Mouse (Mus musculus): ENCODE measurements around the gene F10. TPM values are rescaled to one million over a fixed set of nuclear protein-coding genes. Genes with fewer than 3 reads are reported as not detected.
"Not testable (repeated sequence)": the region's sequence is repeated elsewhere in the genome, so short reads cannot be mapped to it uniquely, and the experiment has no call there.

Gene F10
- total RNA-seq, 1 experiment from 2014 or later, result 1.1 TPM

DNA sequence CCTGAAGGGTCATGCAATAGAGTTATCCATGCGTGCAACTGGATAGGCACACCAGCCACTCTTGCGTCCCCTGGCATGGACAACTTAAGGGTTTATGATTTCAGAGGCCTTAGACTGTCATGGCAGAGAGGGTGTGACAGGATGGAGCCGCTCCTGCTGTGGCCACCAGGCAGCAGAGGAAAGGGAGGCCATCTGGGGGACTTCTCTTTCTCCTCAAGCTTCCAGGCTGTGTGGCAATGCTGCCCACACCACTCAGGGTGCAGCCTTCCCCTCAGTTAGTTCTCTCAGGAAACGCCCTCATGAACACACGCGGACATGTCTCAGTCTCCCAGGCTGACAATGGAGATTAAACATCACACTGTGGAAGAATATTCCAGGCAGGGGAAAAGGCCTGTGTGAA, 1.9 kb downstream of the F10 start:
- peak; percentile 35 to 59; a peak in 2 of 4 replicates for ATAC-seq (replicated peaks in 1 of 2; ENCODE audit: insufficient read depth in 1 of 2, low FRiP score in 2 of 2, low TSS enrichment in 1 of 2, low read depth in 1 of 2, poor library complexity in 2 of 2, severe bottlenecking in 2 of 2)

- no peak for ATAC-seq (replicated peaks in 1 of 2; ENCODE audit: insufficient read depth in 1 of 2, low FRiP score in 2 of 2, low TSS enrichment in 1 of 2, low read depth in 1 of 2, poor library complexity in 2 of 2, severe bottlenecking in 2 of 2)
Observed at GRCm38 (mm10) chr8:13041459-13041858, 4.4 kb downstream of the F10 start.

GRCm38 (mm10) chr8:13047652-13048051, 10.5 kb downstream of the F10 start:
- ATAC-seq (replicated peaks in 1 of 2; ENCODE audit: insufficient read depth in 1 of 2, low FRiP score in 2 of 2, low TSS enrichment in 1 of 2, low read depth in 1 of 2, poor library complexity in 2 of 2, severe bottlenecking in 2 of 2), result no peak

GRCm38 (mm10) chr8:13050550-13050949, 13.4 kb downstream of the F10 start:
- ATAC-seq (replicated peaks in 1 of 2; ENCODE audit: insufficient read depth in 1 of 2, low FRiP score in 2 of 2, low TSS enrichment in 1 of 2, low read depth in 1 of 2, poor library complexity in 2 of 2, severe bottlenecking in 2 of 2), result no peak

GRCm38 (mm10) chr8:13057351-13057750, 20.2 kb downstream of the F10 start:
- ATAC-seq (replicated peaks in 1 of 2; ENCODE audit: insufficient read depth in 1 of 2, low FRiP score in 2 of 2, low TSS enrichment in 1 of 2, low read depth in 1 of 2, poor library complexity in 2 of 2, severe bottlenecking in 2 of 2), result no peak

GRCm38 (mm10) chr8:13060441-13061150, 23.5 kb downstream of the F10 start, which contains the start of gene Proz:
Proz (plus strand) TSS chr8:13060914.
- no peak for ATAC-seq (replicated peaks in 1 of 2; ENCODE audit: insufficient read depth in 1 of 2, low FRiP score in 2 of 2, low TSS enrichment in 1 of 2, low read depth in 1 of 2, poor library complexity in 2 of 2, severe bottlenecking in 2 of 2)

DNA sequence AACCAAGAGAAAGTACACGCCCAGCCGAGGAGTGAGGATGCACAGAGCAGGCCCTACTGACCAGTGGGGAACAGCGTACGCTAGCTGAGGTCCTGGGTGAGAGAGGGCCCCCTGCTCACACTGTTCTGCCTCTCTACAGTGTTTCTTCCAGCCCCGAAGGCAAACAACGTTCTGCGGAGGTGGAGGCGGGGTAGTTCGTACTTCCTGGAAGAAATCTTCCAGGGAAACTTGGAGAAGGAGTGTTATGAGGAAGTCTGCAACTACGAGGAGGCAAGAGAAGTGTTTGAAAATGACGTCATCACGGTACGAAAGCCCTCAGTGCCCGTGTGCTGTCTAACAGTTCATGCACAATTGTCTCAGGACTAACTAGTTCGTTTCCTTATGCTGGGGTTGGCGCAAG, 26.0 kb downstream of the F10 start:
- no peak for ATAC-seq (replicated peaks in 1 of 2; ENCODE audit: insufficient read depth in 1 of 2, low FRiP score in 2 of 2, low TSS enrichment in 1 of 2, low read depth in 1 of 2, poor library complexity in 2 of 2, severe bottlenecking in 2 of 2)

DNA sequence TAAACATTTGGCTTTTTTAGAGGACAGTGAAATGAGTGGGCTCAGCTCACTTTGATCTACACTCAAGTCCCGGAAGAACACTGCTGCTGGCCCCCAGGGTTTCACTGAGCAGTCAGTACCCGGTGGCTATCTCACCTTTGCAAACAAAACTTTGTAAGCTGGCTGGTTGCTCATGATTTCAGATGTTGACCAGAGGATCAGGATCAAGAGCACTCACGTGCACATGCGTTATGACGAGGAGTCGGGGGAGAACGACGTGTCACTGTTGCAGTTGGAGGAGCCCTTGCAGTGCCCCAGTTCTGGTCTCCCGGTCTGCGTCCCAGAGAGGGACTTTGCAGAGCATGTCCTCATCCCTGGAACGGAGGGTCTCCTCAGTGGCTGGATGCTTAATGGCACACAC, 36.1 kb downstream of the F10 start:
- no peak for ATAC-seq (replicated peaks in 1 of 2; ENCODE audit: insufficient read depth in 1 of 2, low FRiP score in 2 of 2, low TSS enrichment in 1 of 2, low read depth in 1 of 2, poor library complexity in 2 of 2, severe bottlenecking in 2 of 2)

DNA sequence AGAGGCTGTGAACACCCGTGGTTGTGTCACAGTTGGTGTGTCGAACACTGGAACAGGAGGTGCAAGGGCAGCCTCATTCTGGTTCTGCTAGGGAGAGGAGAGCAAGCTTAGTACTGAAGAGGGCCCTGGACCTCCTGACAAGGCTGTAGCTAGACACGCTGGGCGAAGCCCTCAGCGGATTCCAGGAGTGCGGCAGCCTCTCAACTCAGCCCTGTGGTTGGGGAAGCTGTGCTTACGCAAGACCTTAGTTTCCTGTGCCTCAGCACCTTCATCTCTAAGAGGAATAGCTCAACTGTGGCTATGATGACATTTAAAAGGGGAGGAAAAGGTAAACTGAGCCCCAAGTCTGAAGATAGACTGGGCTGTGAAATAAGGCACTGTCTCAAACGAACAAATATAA, 37.9 kb downstream of the F10 start:
- peak; percentile 27 to 72; a peak in 1 of 4 replicates for ATAC-seq (replicated peaks in 1 of 2; ENCODE audit: insufficient read depth in 1 of 2, low FRiP score in 2 of 2, low TSS enrichment in 1 of 2, low read depth in 1 of 2, poor library complexity in 2 of 2, severe bottlenecking in 2 of 2)

GRCm38 (mm10) chr8:13075579-13075978, 38.5 kb downstream of the F10 start:
- not testable (repeated sequence) for ATAC-seq (replicated peaks in 1 of 2; ENCODE audit: insufficient read depth in 1 of 2, low FRiP score in 2 of 2, low TSS enrichment in 1 of 2, low read depth in 1 of 2, poor library complexity in 2 of 2, severe bottlenecking in 2 of 2)

GRCm38 (mm10) chr8:13077542-13077941, 40.4 kb downstream of the F10 start:
- ATAC-seq (replicated peaks in 1 of 2; ENCODE audit: insufficient read depth in 1 of 2, low FRiP score in 2 of 2, low TSS enrichment in 1 of 2, low read depth in 1 of 2, poor library complexity in 2 of 2, severe bottlenecking in 2 of 2), result no peak

DNA sequence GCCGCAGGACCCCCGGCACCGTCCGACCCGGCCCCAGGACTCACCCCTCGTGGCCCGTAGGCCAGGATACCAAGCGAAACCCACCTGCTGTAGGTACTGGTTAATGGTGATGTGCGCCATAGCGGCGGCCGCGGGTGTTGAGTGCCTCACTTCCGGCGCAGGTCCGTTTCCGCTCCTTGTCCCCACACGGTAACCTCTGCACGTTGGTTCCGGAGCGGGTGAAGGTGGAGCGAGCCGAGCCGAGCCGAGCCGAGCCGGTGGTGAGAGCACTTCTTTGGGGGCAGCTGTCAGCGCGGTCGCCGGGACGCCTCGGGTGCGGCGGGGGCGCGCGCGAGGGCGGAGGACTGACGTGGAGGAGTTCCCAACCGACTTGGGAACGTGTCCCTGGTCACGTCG, 67.6 kb downstream of the F10 start:
- ATAC-seq (replicated peaks in 1 of 2; ENCODE audit: insufficient read depth in 1 of 2, low FRiP score in 2 of 2, low TSS enrichment in 1 of 2, low read depth in 1 of 2, poor library complexity in 2 of 2, severe bottlenecking in 2 of 2), result peak; percentile 65 to 73

DNA sequence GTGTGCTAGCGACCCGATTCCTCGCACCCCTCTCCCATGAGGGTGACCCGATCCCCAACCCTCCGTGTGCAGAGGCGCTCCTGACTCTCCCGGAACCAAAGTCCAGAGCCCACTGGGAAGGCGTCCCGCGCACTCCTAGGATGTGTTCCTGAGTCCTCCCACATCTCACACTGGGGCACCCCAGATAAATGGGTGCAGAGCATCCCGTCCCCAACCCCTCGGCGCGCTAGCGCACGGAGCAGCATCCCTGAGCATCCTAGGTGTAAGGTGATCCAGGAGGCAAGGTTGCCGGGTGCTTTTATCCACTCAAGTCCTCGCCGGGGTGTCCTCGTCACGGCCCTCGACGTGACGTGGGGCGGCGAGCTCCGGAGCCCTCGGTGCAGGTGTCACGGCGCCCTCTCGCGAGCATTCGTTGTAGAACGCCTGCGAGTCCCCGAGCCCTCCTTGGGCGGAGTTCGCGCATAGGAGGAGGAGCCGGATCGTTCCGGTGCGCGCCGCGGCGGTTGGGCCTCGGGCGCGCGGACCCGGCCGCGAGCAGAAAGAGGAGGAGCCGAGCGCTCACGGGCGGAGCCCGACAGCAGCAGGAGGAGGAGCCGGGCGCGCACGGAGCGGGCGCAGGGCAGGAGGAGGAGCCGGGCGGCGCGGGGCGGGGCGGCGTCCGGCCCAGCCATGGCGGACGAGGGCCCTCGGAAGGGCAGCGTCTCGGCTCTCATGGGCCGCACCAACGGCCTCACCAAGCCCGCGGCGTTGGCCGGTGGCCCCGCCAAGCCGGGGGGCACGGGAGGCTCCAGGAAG, 68.2 kb downstream of the F10 start, which contains the start of the genes Pcid2 and Cul4a:
Gene Pcid2, minus strand, starts transcription at position 373 of the 795 bp plus-strand sequence.
Gene Cul4a, plus strand, starts transcription at position 535 of the 795 bp plus-strand sequence.
- ATAC-seq (replicated peaks in 1 of 2; ENCODE audit: insufficient read depth in 1 of 2, low FRiP score in 2 of 2, low TSS enrichment in 1 of 2, low read depth in 1 of 2, poor library complexity in 2 of 2, severe bottlenecking in 2 of 2), result peak; percentile 93 to 94

GRCm38 (mm10) chr8:13105908-13106551, 68.9 kb downstream of the F10 start:
- ATAC-seq (replicated peaks in 1 of 2; ENCODE audit: insufficient read depth in 1 of 2, low FRiP score in 2 of 2, low TSS enrichment in 1 of 2, low read depth in 1 of 2, poor library complexity in 2 of 2, severe bottlenecking in 2 of 2), result no peak

Other genes with a start within 250 kb of the F10 start
- 3.1 and 10.7 TPM in 2 replicates for gene Mcf2l, start 163.5 kb upstream of the F10 start, total RNA-seq (2017)
- gene F7, start 11.3 kb upstream of the F10 start, total RNA-seq (2017), result 0.31 and 0.79 TPM in 2 replicates
- not detected in 2 replicates for gene Proz, start 23.6 kb downstream of the F10 start, total RNA-seq (2017)
- 20.8 and 36.3 TPM in 2 replicates for gene Pcid2, start 68.2 kb downstream of the F10 start, total RNA-seq (2017)
- 99.8 and 127 TPM in 2 replicates for gene Cul4a, start 68.3 kb downstream of the F10 start, total RNA-seq (2017)
- gene Lamp1, start 121.9 kb downstream of the F10 start, total RNA-seq (2017), result 138 and 151 TPM in 2 replicates
- gene Grtp1, start 163.3 kb downstream of the F10 start, total RNA-seq (2017), result 0.63 and 1.2 TPM in 2 replicates
- not detected in 2 replicates for gene Adprhl1, start 216.9 kb downstream of the F10 start, total RNA-seq (2017)

Measured in hematopoietic stem cell, adult 5-6 weeks (primary cell).